Mouse (Mus musculus) gastrocnemius, postnatal 36 days (tissue): Measurements from ENCODE around the gene Rab15. TPM values are rescaled to one million over a fixed set of nuclear protein-coding genes. Genes with fewer than 3 reads are reported as not detected.
A peak's percentile ranks its signal among the peaks of the same experiment; 100 is the strongest.
"Not testable (repeated sequence)": the region's sequence is repeated elsewhere in the genome, so short reads cannot be mapped to it uniquely, and the experiment has no call there.

Experiments used
- DNase-seq, 2 experiments: peaks; one replicate each; pipeline ENCODE4 v3.0.0; 2022
- intact Hi-C: fragments of 180-260 bp; cut with DNase I; formaldehyde crosslinking; loops from one replicate; pipeline ENCODE4 v1.15.1; 2025
- total RNA-seq, 2 experiments: library from RNA; stranded (reverse); gene quantifications; 2 replicates each; pipeline ENCODE4 v1.2.3; 2021

Rab15 gene
- total RNA-seq, 2 experiments from 2014 or later: 3.1 to 5.6 TPM

GRCm38 (mm10) chr12:76820615-76821014, 2.1 kb downstream of the Rab15 start:
- intact Hi-C loops: no loop called here
- DNase-seq: no peak

DNA sequence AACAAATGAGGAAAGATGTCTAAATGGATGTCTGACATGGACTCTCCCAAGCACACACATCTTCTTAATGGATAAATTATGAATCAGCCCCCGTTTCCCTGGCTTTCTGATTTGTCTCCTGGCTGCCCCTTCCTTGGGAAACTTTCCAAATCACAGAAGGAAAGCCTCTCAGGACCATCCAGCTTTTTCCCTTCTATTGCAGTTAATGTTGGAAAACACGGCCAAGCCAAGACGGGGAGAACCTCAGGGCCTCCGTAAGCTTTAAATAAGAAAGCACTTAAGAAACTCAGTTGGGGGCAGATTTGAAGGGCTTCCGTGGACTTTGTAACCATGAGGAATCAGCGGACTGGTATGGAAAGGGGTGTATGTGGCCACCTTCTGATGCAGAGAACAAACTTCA, 2.9 kb downstream of the Rab15 start:
- intact Hi-C loops: no loop called here
- DNase-seq: no peak

GRCm38 (mm10) chr12:76818908-76819307, 3.8 kb downstream of the Rab15 start:
- intact Hi-C loops: no loop called here
- DNase-seq: no peak

- no peak for DNase-seq
- intact Hi-C loops: no loop called here
These were observed 4.6 kb downstream of the Rab15 start for GRCm38 (mm10) chr12:76818120-76818519.

- DNase-seq: no peak
- intact Hi-C loops: no loop called here
These were observed 5.5 kb downstream of the Rab15 start for GRCm38 (mm10) chr12:76817176-76817575.

DNA sequence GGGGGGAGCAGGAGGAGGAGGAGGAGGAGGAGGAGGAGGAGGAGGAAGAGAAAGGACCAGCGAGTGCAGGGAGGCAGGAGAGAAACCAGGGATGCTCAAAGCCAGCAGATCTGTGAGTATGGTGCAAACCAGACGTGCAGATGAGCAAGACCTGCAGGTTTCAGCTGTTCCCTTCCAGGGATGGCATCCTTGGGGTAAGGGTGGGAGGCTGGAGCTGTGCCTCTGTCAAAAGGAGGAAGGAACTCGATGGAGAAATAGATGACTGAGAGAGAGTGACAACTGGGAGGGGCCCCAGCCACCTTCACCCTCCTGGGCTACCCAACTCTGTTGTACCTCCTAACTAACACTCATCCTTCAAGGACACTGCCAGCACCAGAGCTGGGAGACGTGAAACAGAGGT, 6.0 kb downstream of the Rab15 start:
- intact Hi-C loops: no loop called here

GRCm38 (mm10) chr12:76814120-76814519, 8.6 kb downstream of the Rab15 start:
- no peak for DNase-seq
- intact Hi-C loops: no loop called here

More for the DNA sequence above, 6.0 kb downstream of the Rab15 start:
- DNase-seq: no peak

DNA sequence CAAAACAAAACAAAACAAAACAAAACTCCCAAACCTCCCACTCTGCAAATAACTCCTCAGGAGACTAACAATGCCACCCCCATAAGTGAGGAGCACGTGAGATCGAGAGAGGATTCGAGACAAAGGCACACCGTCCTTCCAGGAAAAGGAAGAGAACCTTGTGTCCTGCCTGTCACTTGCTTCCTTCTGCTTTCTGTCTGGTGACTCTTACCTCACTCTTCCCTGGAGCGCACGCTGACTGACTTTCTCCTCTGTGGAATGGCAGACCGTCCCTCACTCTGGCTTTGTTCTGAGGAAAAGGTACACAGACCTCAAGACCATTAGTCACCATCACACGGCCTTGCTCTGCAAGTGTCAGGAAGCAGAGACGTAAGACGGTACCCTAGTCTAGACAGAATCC, 9.2 kb downstream of the Rab15 start:
- DNase-seq: no peak
- intact Hi-C loops: no loop called here

DNA sequence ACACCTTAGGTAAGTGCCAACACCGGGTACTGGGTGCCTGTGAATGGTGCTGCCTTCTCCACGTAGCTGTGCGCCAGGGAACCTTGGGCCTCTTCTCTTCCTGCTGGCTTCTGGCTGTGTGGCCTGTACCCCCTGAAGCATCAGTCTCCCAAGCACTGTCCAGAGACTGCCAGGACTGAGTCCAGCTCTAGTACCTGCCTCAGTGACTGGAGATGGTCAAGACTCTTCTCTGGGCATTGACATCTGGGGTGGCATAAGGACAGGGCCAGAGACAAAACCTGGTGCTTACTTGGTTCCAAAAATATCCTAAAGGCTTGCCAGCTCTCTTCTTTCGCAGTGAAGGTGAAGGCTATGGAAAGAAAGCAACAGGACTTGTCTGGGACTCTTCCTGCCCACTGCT, 11.7 kb downstream of the Rab15 start:
- intact Hi-C loops: no loop called here
- no peak for DNase-seq

DNA sequence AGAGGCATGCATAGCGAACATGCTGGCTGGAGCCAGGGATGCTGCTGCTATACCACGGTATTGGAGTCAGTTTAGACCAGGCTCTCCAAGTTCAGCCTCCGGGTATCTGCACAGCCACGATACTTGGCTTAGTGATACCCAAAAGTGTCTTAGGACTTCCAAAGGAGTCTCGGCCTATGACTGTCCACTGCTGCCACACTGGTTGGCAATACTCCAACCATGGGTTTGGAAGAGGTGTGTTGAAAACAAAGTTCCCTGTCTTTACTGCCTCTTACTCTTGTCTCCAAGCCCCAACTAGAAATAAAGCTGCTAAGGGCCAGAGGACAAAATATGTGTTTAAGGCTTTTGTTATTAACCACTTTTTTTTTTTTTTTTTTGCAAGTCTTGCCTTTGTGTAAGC, 12.2 kb downstream of the Rab15 start:
- no peak for DNase-seq
- intact Hi-C loops: no loop called here

DNA sequence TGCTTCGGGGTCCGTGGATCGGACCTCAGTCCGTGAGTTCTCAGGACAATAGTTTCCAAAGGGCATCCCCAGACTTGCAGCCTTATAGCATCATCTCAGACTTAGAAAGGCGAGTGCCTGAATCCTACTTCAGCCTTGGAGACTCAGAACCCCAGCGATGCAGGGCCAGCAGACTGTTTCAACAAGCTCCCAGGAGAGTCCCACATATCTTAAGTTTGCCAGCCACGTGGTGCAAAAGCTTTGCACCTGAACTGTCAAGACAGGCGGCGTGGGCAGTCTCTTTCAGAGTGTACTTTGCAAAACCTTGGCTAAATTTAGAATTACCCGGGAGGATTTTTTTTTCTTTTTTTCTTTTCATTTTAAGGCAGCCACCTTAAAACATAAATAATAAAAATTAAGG, 14.9 kb downstream of the Rab15 start:
- intact Hi-C loops: no loop called here
- DNase-seq: no peak

- intact Hi-C loops: no loop called here
- DNase-seq: no peak
These were observed 17.5 kb downstream of the Rab15 start for GRCm38 (mm10) chr12:76805056-76805811.

DNA sequence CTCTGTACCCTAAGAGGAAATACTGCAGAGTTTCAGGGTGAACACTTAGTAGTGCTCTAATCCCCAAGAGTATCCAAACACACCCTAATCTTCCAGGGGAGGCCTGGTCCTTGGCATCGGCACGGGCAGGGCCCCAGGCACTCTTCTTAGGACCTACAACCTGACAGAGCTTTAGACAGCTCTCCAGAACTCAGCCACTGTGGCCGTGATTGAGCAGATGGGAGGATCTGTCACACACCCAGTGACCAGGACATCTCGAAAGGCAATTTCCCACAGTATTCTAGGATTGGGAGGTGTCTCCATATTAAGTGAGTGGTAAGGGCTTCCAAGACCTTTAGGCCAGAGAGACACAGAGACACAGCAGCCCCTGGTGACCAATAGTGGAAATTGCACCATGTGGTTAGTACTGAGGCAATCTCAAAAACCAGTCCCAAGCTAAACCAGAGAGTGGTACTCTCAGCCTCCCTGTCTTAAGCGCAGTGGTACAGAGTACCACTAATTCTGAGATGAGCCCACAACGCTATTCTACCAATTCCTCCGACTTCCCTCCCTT, 18.9 kb downstream of the Rab15 start:
- DNase-seq: no peak
- intact Hi-C loops: loop anchor here (5.0 kb wide), 1 partner anchor 306 kb away; no protein-coding TSS in a partner anchor

GRCm38 (mm10) chr12:76803028-76803427, 19.7 kb downstream of the Rab15 start:
- intact Hi-C loops: loop anchor here (5.0 kb wide), 1 partner anchor 306 kb away; no protein-coding TSS in a partner anchor

DNA sequence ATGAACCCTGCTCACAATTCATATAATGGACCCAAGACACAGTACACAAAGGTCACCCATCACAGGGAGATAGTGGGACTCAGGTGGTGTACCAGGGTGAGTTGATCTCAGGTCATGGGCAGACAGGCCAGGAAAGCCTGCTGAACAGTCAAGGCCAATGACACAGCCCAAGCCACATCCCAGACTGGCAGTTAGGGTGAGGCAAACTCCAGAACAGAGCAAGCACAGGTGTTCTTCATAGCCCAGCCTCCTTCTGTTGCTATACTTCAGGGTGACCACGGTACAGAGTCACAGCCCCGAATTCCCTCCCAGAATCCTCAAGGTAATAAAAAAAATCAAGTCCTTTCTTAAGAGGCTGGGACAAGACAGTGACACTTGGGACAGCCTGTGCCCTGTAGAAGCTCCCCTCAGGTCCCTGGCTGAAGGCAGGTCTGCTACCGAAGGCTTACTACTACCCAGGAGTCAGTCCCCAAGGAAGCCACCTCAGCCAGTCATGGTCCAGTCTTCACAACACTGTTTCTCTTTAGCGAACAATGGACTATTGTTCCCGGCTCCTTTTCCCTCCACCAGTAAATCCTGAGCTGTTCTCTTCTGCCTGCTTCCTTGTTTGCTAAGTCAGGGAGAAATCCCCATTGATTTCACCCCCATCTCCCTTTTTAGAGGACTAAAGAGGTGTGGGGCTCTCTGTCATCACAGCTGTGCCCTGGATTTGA, 24.5 kb downstream of the Rab15 start:
- no peak for DNase-seq
- intact Hi-C loops: no loop called here

More at GRCm38 (mm10) chr12:76803028-76803427, 19.7 kb downstream of the Rab15 start:
- DNase-seq: no peak

DNA sequence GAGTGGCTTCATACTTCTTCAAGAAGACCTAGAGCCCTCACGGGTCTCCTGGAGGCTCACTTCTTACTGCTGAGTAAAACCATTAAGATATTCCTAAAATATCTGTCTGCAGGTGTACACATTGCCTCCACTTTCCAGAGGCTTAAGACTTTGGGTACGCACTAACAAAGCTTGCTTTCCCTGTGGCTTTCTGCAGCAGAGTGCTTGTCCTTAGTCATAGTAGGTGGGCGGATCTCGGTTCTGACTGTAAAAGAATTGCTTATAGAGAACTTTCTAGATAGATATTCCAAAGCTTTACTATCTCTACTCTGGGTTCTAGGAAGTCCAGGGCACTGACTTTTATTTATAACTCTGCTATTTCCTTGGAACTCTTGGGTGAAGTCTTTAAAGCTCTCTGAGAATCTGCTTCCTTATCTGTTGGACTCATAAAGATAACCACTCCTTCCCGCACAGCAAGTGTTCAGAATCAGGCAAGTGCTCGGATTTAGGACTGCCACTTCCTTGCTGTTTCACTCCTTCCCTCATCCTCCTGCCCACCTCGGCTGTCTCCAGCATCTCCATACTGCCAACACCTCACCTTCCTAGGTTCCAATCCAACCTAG, 25.7 kb downstream of the Rab15 start:
- DNase-seq: no peak
- intact Hi-C loops: no loop called here

- intact Hi-C loops: no loop called here
- DNase-seq: no peak
These were observed 27.4 kb downstream of the Rab15 start, which contains the start of gene Gpx2 for GRCm38 (mm10) chr12:76795350-76795749. TSS of gene Gpx2 (minus strand) at chr12:76795554.

GRCm38 (mm10) chr12:76792540-76792939, 30.2 kb downstream of the Rab15 start:
- DNase-seq, intact Hi-C loops: not testable (repeated sequence)

DNA sequence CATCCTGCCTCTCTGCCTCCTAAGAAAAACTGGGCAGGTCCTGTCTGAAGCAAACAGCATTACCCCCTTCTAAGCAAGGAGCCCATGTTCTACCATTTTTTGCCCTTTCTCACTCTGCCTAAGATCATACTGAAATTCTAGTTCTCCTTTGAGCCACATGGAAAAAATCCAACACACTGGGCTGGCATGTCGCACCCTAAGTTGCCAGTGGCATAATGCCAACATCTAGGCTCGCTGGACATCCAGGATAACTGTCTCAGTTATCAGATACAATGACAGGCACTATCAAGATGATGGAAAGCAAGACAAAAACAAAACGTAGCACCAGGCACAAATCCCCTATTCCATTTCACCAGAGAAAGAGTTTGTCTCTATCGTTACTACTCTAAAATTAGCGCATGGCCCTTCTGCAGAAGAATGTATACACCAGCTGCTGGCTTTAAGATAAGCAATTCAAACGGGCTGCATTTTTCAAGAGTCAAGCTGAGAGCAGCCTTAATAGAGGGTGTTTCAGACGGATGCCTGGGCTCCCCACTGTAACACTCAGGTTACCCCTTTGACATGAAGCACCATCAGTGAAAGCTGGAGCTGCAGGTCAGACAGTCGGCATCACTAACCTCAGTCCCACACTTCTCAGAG, 32.1 kb downstream of the Rab15 start:
- intact Hi-C loops: no loop called here
- DNase-seq: no peak

GRCm38 (mm10) chr12:76784056-76784619, 38.6 kb downstream of the Rab15 start:
- DNase-seq: peak in 1 of 2 experiments; percentile 38

More at GRCm38 (mm10) chr12:76784056-76784619, 38.6 kb downstream of the Rab15 start:
- intact Hi-C loops: no loop called here
